Mouse (Mus musculus) heart, postnatal 4 days (tissue): Measurements from ENCODE around the gene En2. TPM values are rescaled to one million over a fixed set of nuclear protein-coding genes. Genes with fewer than 3 reads are reported as not detected.

Experiments used
- total RNA-seq, 2 experiments: library from RNA; stranded (reverse); gene quantifications; 2 replicates each; pipeline ENCODE4 v1.2.3; 2021

The En2 gene
- total RNA-seq, 2 experiments from 2014 or later = not detected

Other genes with a start within 250 kb of the En2 start
- 10 to 100 TPM; 53.3 to 54.0 TPM for gene Insig1, start 94.3 kb upstream of the En2 start, total RNA-seq
- not detected for gene Cnpy1, start 80.1 kb downstream of the En2 start, total RNA-seq
- gene Rbm33, start 151.4 kb downstream of the En2 start, total RNA-seq = 10 to 100 TPM; 43.9 to 46.0 TPM